Mouse (Mus musculus): ENCODE results near the gene Hyou1. TPM values are rescaled to one million over a fixed set of nuclear protein-coding genes. Genes with fewer than 3 reads are reported as not detected.

Gene Hyou1
- polyA plus RNA-seq, 1 experiment from 2014 or later: 36.8 TPM

- Histone ChIP-seq H3K9me3 (no peaks in the 10 kb centered on the region), H3K4me2 (replicated peaks) (no peak overlapping the region), H3K27me3 (no peaks in the 10 kb centered on the region), H3K4me3 (peak overlapping the region; percentile 0; the same call in 1 of the 2 replicates), H3K36me3 (peaks cover 55% of the 10 kb centered on the region), H3K9ac (0 out of 2 replicates have a peak overlapping the region, but pooled peaks have one; percentile 19), H3K27ac (no peak overlapping the region), H3K4me1 (peaks cover 20% of the 10 kb centered on the region)
- 87% methylated on average over 5 of the region's 5 CpGs for WGBS
- no peak for ATAC-seq (ENCODE audit: low FRiP score, low read depth)
These were observed 37.8 kb upstream of the Hyou1 start for GRCm38 (mm10) chr9:44341487-44341886.

GRCm38 (mm10) chr9:44342173-44342572 is 37.1 kb upstream of the Hyou1 start:
- Histone ChIP-seq H3K4me1 (peaks cover 13% of the 10 kb centered on the region), H3K4me3 (0 out of 2 replicates have a peak overlapping the region, but pooled peaks have one; percentile 0), H3K4me2 (replicated peaks) (no peak overlapping the region), H3K27ac (no peak overlapping the region), H3K27me3 (no peaks in the 10 kb centered on the region), H3K9me3 (no peaks in the 10 kb centered on the region), H3K36me3 (peaks cover 55% of the 10 kb centered on the region), H3K9ac (0 out of 2 replicates have a peak overlapping the region, but pooled peaks have one; percentile 19)
- WGBS: 82% methylated on average over 3 of the region's 3 CpGs
- no peak for ATAC-seq (ENCODE audit: low FRiP score, low read depth)

- peak overlapping the region; percentile 69 for H3K4me2 ChIP-seq (replicated peaks)
- no peak overlapping the region; the same call in 1 of the 2 replicates for H3K4me3 ChIP-seq
- H3K4me1 ChIP-seq: peaks cover 9% of the 10 kb centered on the region
- ATAC-seq (ENCODE audit: low FRiP score, low read depth): no peak
- WGBS: 86% methylated on average over 1 of the region's 1 CpGs
- H3K27ac ChIP-seq: no peak overlapping the region
- H3K36me3 ChIP-seq: peaks cover 55% of the 10 kb centered on the region
- peak overlapping the region; percentile 84; the same call in 1 of the 2 replicates for H3K9ac ChIP-seq
- no peaks in the 10 kb centered on the region for H3K9me3 ChIP-seq
- no peaks in the 10 kb centered on the region for H3K27me3 ChIP-seq
These were observed 36.7 kb upstream of the Hyou1 start for GRCm38 (mm10) chr9:44342605-44343004.

GRCm38 (mm10) chr9:44343290-44343689 is 36.0 kb upstream of the Hyou1 start:
- Histone ChIP-seq H3K4me2 (replicated peaks) (peak overlapping the region; percentile 69), H3K27me3 (no peaks in the 10 kb centered on the region), H3K27ac (peak overlapping the region; percentile 95), H3K36me3 (peaks cover 55% of the 10 kb centered on the region), H3K4me1 (peaks cover 6% of the 10 kb centered on the region), H3K9ac (peak overlapping the region; percentile 84), H3K9me3 (no peaks in the 10 kb centered on the region), H3K4me3 (peak overlapping the region; percentile 77)
- no peak for ATAC-seq (ENCODE audit: low FRiP score, low read depth)
- WGBS: 9% methylated on average over 6 of the region's 6 CpGs

- ATAC-seq (ENCODE audit: low FRiP score, low read depth): peak; percentile 96
- Histone ChIP-seq H3K27ac (peak within 1 kb of the TSS; percentile 95), H3K4me3 (peak within 1 kb of the TSS; percentile 77), H3K4me2 (replicated peaks) (peak within 1 kb of the TSS; percentile 69), H3K4me1 (peaks cover 6% of the 10 kb centered on the region), H3K9me3 (no peaks in the 10 kb centered on the region), H3K27me3 (no peaks in the 10 kb centered on the region), H3K9ac (peak within 1 kb of the TSS; percentile 84), H3K36me3 (peaks cover 55% of the 10 kb centered on the region)
- 0% methylated on average over 39 of the region's 39 CpGs for WGBS
These were observed 35.4 kb upstream of the Hyou1 start, which contains the start of gene Hmbs for GRCm38 (mm10) chr9:44343781-44344421. Hmbs (minus strand) TSS chr9:44344228.

- 87% methylated on average over 6 of the region's 6 CpGs for WGBS
- Histone ChIP-seq H3K36me3 (peaks cover 59% of the 10 kb centered on the region), H3K4me3 (no peak overlapping the region), H3K27ac (no peak overlapping the region), H3K27me3 (no peaks in the 10 kb centered on the region), H3K4me1 (peaks cover 6% of the 10 kb centered on the region), H3K4me2 (replicated peaks) (no peak overlapping the region), H3K9ac (no peak overlapping the region), H3K9me3 (no peaks in the 10 kb centered on the region)
- ATAC-seq (ENCODE audit: low FRiP score, low read depth): no peak
These were observed 33.5 kb upstream of the Hyou1 start for GRCm38 (mm10) chr9:44345570-44346433.

GRCm38 (mm10) chr9:44347166-44347565 is 32.1 kb upstream of the Hyou1 start:
- no peaks in the 10 kb centered on the region for H3K9me3 ChIP-seq
- no peak overlapping the region for H3K4me3 ChIP-seq
- H3K27me3 ChIP-seq: no peaks in the 10 kb centered on the region
- H3K27ac ChIP-seq: no peak overlapping the region
- H3K4me1 ChIP-seq: peaks cover 6% of the 10 kb centered on the region
- H3K4me2 ChIP-seq (replicated peaks): no peak overlapping the region
- 93% methylated on average over 9 of the region's 9 CpGs for WGBS
- no peak overlapping the region for H3K9ac ChIP-seq
- no peak for ATAC-seq (ENCODE audit: low FRiP score, low read depth)
- peaks cover 64% of the 10 kb centered on the region for H3K36me3 ChIP-seq

- Histone ChIP-seq H3K4me2 (replicated peaks) (no peak overlapping the region), H3K27me3 (no peaks in the 10 kb centered on the region), H3K27ac (no peak overlapping the region), H3K4me1 (peaks cover 6% of the 10 kb centered on the region), H3K9ac (no peak overlapping the region), H3K4me3 (no peak overlapping the region), H3K9me3 (no peaks in the 10 kb centered on the region), H3K36me3 (peaks cover 69% of the 10 kb centered on the region)
- WGBS: 88% methylated on average over 4 of the region's 4 CpGs
- ATAC-seq (ENCODE audit: low FRiP score, low read depth): no peak
These were observed 31.7 kb upstream of the Hyou1 start for GRCm38 (mm10) chr9:44347621-44348020.

GRCm38 (mm10) chr9:44348546-44348945 is 30.7 kb upstream of the Hyou1 start:
- H3K9me3 ChIP-seq: no peaks in the 10 kb centered on the region
- no peak overlapping the region for H3K4me3 ChIP-seq
- peaks cover 78% of the 10 kb centered on the region for H3K36me3 ChIP-seq
- 97% methylated on average over 4 of the region's 4 CpGs for WGBS
- H3K9ac ChIP-seq: no peak overlapping the region
- H3K27ac ChIP-seq: no peak overlapping the region
- ATAC-seq (ENCODE audit: low FRiP score, low read depth): no peak
- no peak overlapping the region for H3K4me2 ChIP-seq (replicated peaks)
- no peaks in the 10 kb centered on the region for H3K27me3 ChIP-seq
- no peaks in the 10 kb centered on the region for H3K4me1 ChIP-seq

- Histone ChIP-seq H3K9ac (no peak overlapping the region), H3K36me3 (peaks cover 98% of the 10 kb centered on the region)
- ATAC-seq (ENCODE audit: low FRiP score, low read depth): no peak
These were observed 27.9 kb upstream of the Hyou1 start for GRCm38 (mm10) chr9:44351396-44351795.

GRCm38 (mm10) chr9:44352337-44352736 is 27.0 kb upstream of the Hyou1 start:
- Histone ChIP-seq H3K36me3 (peaks cover 98% of the 10 kb centered on the region), H3K27me3 (no peaks in the 10 kb centered on the region), H3K4me3 (no peak overlapping the region), H3K4me1 (no peaks in the 10 kb centered on the region), H3K27ac (no peak overlapping the region), H3K9ac (no peak overlapping the region), H3K9me3 (no peaks in the 10 kb centered on the region), H3K4me2 (replicated peaks) (no peak overlapping the region)
- no peak for ATAC-seq (ENCODE audit: low FRiP score, low read depth)
- 88% methylated on average over 10 of the region's 10 CpGs for WGBS

More at GRCm38 (mm10) chr9:44351396-44351795, 27.9 kb upstream of the Hyou1 start:
- WGBS: 96% methylated on average over 4 of the region's 4 CpGs
- Histone ChIP-seq H3K4me1 (no peaks in the 10 kb centered on the region), H3K9me3 (no peaks in the 10 kb centered on the region), H3K4me2 (replicated peaks) (no peak overlapping the region), H3K4me3 (no peak overlapping the region), H3K27ac (no peak overlapping the region), H3K27me3 (no peaks in the 10 kb centered on the region)

- H3K9ac ChIP-seq: no peak overlapping the region
- no peak overlapping the region for H3K27ac ChIP-seq
- ATAC-seq (ENCODE audit: low FRiP score, low read depth): no peak
- no peaks in the 10 kb centered on the region for H3K9me3 ChIP-seq
- no peak overlapping the region for H3K4me3 ChIP-seq
- no peak overlapping the region for H3K4me2 ChIP-seq (replicated peaks)
- peaks cover 98% of the 10 kb centered on the region for H3K36me3 ChIP-seq
- 97% methylated on average over 6 of the region's 6 CpGs for WGBS
- no peaks in the 10 kb centered on the region for H3K27me3 ChIP-seq
- H3K4me1 ChIP-seq: no peaks in the 10 kb centered on the region
These were observed 26.1 kb upstream of the Hyou1 start for GRCm38 (mm10) chr9:44353142-44353541.
